Mouse (Mus musculus) thymus, adult 2 months (tissue): ENCODE results near the gene Efcab12. TPM values are rescaled to one million over a fixed set of nuclear protein-coding genes. Genes with fewer than 3 reads are reported as not detected.

Experiments
- DNase-seq: peaks from one replicate; pipeline ENCODE4 v3.0.0; 2021
- H3K27ac ChIP-seq: fragments of 200-500 bp; 2 replicates; pipeline ENCODE4 v1.5.1; 2012; ENCODE audit warnings: low read length, control low read depth; ENCODE audit not compliant: control insufficient read depth, insufficient read depth
- H3K27me3 ChIP-seq: fragments of 200-500 bp; 2 replicates; pipeline ENCODE4 v1.6.1; 2012; ENCODE audit warnings: mild to moderate bottlenecking, low read length, moderate library complexity, mixed read lengths; ENCODE audit not compliant: control insufficient read depth, insufficient read depth
- H3K36me3 ChIP-seq: fragments of 200-500 bp; 2 replicates; pipeline ENCODE4 v1.6.1; 2012; ENCODE audit warnings: mild to moderate bottlenecking, low read length, moderate library complexity; ENCODE audit not compliant: control insufficient read depth, insufficient read depth
- H3K4me1 ChIP-seq: fragments of 200-500 bp; replicated peaks from 2 replicates; pipeline ENCODE4 v1.6.1; 2012; ENCODE audit warnings: low read length; ENCODE audit not compliant: control insufficient read depth, insufficient read depth
- H3K4me3 ChIP-seq: fragments of 200-500 bp; 2 replicates; pipeline ENCODE4 v1.5.1; 2012; ENCODE audit warnings: mild to moderate bottlenecking, low read length, control low read depth, moderate library complexity; ENCODE audit not compliant: control insufficient read depth, insufficient read depth
- CTCF ChIP-seq: fragments of 200-500 bp; IDR thresholded peaks from 2 replicates; pipeline ENCODE4 v1.5.1; 2012; ENCODE audit warnings: mild to moderate bottlenecking, control low read depth, low read length, moderate library complexity, borderline replicate concordance; ENCODE audit not compliant: control insufficient read depth, poor library complexity, insufficient read depth; ENCODE audit errors: extremely low read depth
- POLR2A ChIP-seq: fragments of 200-500 bp; IDR thresholded peaks from 2 replicates; pipeline ENCODE4 v1.6.1; 2012; ENCODE audit warnings: mild to moderate bottlenecking, low read length, control low read depth, moderate library complexity; ENCODE audit not compliant: control insufficient read depth, poor library complexity, insufficient read depth; ENCODE audit errors: extremely low read depth
- WGBS: fragments of 180-500 bp; shearing (Covaris S2); methylation state at CpG from one replicate; pipeline ENCODE4 v1.1.7; 2018; 5-methylcytosine and 5-hydroxymethylcytosine counted together
- polyA plus RNA-seq: library from polyadenylated mRNA; depleted of rRNA; stranded (reverse); fragments of >200 nt; gene quantifications from 2 replicates; pipeline ENCODE4 v1.2.3, GENCODE M21; 2012

The Efcab12 gene
- polyA plus RNA-seq, 1 experiment: 0.46 TPM

GRCm38 (mm10) chr6:115791842-115792686 is 46.1 kb downstream of the Efcab12 start:
- TF ChIP-seq CTCF (no peak), POLR2A (no peak)
- WGBS: 50% methylated on average over 34 of the region's 34 CpGs
- H3K4me1 ChIP-seq: peaks cover 14% of the 10 kb centered on the region
- no peaks in the 10 kb centered on the region; the same call in 1 of the 2 replicates for H3K36me3 ChIP-seq
- peak overlapping the region; percentile 25; the same call in 1 of the 2 replicates for H3K27ac ChIP-seq
- no peaks in the 10 kb centered on the region for H3K27me3 ChIP-seq
- DNase-seq: peak; percentile 37
- H3K4me3 ChIP-seq: peak overlapping the region; percentile 35

- Histone ChIP-seq H3K36me3 (no peaks in the 10 kb centered on the region; the same call in 1 of the 2 replicates), H3K4me1 (peaks cover 14% of the 10 kb centered on the region), H3K27ac (no peak overlapping the region), H3K27me3 (no peaks in the 10 kb centered on the region), H3K4me3 (no peak overlapping the region)
- 98% methylated on average over 10 of the region's 10 CpGs for WGBS
- DNase-seq: no peak
- TF ChIP-seq CTCF (no peak), POLR2A (no peak)
These were observed 47.2 kb downstream of the Efcab12 start for GRCm38 (mm10) chr6:115791016-115791415.

- Histone ChIP-seq H3K27ac (no peak overlapping the region), H3K36me3 (no peaks in the 10 kb centered on the region; the same call in none of the 2 replicates), H3K4me1 (no peaks in the 10 kb centered on the region), H3K4me3 (no peak overlapping the region), H3K27me3 (no peaks in the 10 kb centered on the region)
- 98% methylated on average over 3 of the region's 3 CpGs for WGBS
- DNase-seq: no peak
- no peak for TF ChIP-seq CTCF
- no peak for TF ChIP-seq POLR2A
These were observed 55.4 kb downstream of the Efcab12 start for GRCm38 (mm10) chr6:115782781-115783180.

- no peak overlapping the region for H3K4me3 ChIP-seq
- no peak for TF ChIP-seq CTCF
- TF ChIP-seq POLR2A: no peak
- 57% methylated on average over 9 of the region's 9 CpGs for WGBS
- no peak for DNase-seq
- H3K27me3 ChIP-seq: no peaks in the 10 kb centered on the region
- peaks cover 24% of the 10 kb centered on the region for H3K4me1 ChIP-seq
- H3K27ac ChIP-seq: no peak overlapping the region
- H3K36me3 ChIP-seq: no peaks in the 10 kb centered on the region
These were observed 61.8 kb downstream of the Efcab12 start for GRCm38 (mm10) chr6:115776363-115776762.

GRCm38 (mm10) chr6:115775838-115776237 is 62.4 kb downstream of the Efcab12 start:
- no peaks in the 10 kb centered on the region for H3K27me3 ChIP-seq
- WGBS: 82% methylated on average over 3 of the region's 3 CpGs
- TF ChIP-seq POLR2A: no peak
- no peak for TF ChIP-seq CTCF
- H3K36me3 ChIP-seq: no peaks in the 10 kb centered on the region
- peaks cover 24% of the 10 kb centered on the region for H3K4me1 ChIP-seq
- H3K27ac ChIP-seq: no peak overlapping the region
- H3K4me3 ChIP-seq: no peak overlapping the region
- no peak for DNase-seq

GRCm38 (mm10) chr6:115774501-115774921 is 63.7 kb downstream of the Efcab12 start, which contains the start of gene Cand2:
Gene Cand2, plus strand, starts transcription at chr6:115774538.
- 1% methylated on average over 19 of the region's 28 CpGs for WGBS
- H3K27ac ChIP-seq: no peak within 1 kb of the TSS
- TF ChIP-seq POLR2A (no peak), CTCF (no peak)

More at GRCm38 (mm10) chr6:115774501-115774921, 63.7 kb downstream of the Efcab12 start, which contains the start of gene Cand2:
- Histone ChIP-seq H3K4me3 (peak within 1 kb of the TSS; percentile 50), H3K27me3 (no peaks in the 10 kb centered on the region), H3K4me1 (peaks cover 24% of the 10 kb centered on the region), H3K36me3 (no peaks in the 10 kb centered on the region)
- peak; percentile 59 for DNase-seq
